Mouse (Mus musculus): Measurements from ENCODE around the gene Grap. TPM values are rescaled to one million over a fixed set of nuclear protein-coding genes. Genes with fewer than 3 reads are reported as not detected.

Gene Grap
- polyA plus RNA-seq, 1 experiment: 0.14 TPM

DNA sequence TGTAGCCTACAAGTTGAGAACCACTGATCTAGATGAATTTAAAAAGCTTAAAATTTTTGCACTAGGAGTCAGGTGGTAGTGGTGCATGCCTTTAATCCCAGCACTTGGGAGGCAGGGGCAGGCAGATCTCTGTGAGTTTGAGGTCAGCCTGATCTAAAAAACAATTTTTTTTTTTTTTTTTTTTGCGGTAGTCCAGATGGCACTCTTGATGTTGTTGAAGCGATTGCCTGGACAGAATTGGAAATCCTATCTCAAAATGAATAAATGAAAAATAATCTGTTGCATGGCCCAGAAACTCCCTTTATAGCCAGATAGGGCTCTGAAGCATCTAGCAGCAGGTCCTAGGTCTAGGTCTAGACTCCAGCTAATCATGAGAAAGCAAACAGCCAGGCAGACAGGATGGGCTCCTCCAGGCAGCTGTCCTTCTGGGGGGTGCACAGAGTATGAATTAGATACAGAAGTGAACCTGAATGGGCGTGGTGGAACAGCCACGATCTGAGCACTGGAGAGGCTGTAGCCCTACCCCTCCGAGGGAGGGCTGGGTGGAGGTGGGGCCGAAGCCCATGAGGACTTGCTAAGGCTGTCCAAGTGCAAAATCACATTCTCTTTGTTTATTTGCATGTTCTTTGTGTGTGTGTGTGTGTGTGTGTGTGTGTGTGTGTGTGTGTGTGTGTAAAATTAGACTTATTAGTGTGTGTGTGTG lies 3.2 kb downstream of the Grap start:
- TF ChIP-seq USF1 (IDR thresholded peaks at IDR 0.05; ENCODE audit: low read depth): no peak
- no peak for TF ChIP-seq MYOD1 (IDR thresholded peaks at IDR 0.05; ENCODE audit: control insufficient read depth, insufficient read length, low read depth)
- TF ChIP-seq CTCF (IDR thresholded peaks at IDR 0.05; ENCODE audit: control insufficient read depth, insufficient read depth, insufficient read length): no peak
- no peak for TF ChIP-seq MAX (IDR thresholded peaks at IDR 0.05)
- no peak for TF ChIP-seq CEBPB (IDR thresholded peaks at IDR 0.05; ENCODE audit: low read depth)
- no peak for TF ChIP-seq FOSL1 (IDR thresholded peaks at IDR 0.05; ENCODE audit: insufficient read depth, low read length, poor library complexity, severe bottlenecking)
- TF ChIP-seq MYOG (IDR thresholded peaks at IDR 0.05; ENCODE audit: control insufficient read depth, extremely low read depth, insufficient read length): no peak
- no peaks in the 10 kb centered on the region for H3K27me3 ChIP-seq (ENCODE audit: control insufficient read depth, insufficient read depth, insufficient read length)
- no peak overlapping the region for H3ac ChIP-seq (ENCODE audit: control insufficient read depth, insufficient read length, low read depth)
- no peak overlapping the region for H3K4me3 ChIP-seq (ENCODE audit: insufficient read depth, poor library complexity, severe bottlenecking)
- H3K79me2 ChIP-seq (ENCODE audit: control insufficient read depth, insufficient read depth): no peaks in the 10 kb centered on the region
- no peaks in the 10 kb centered on the region for H3K79me3 ChIP-seq (ENCODE audit: low read depth)
- no peaks in the 10 kb centered on the region for H3K36me3 ChIP-seq (ENCODE audit: control insufficient read depth, insufficient read depth)

DNA sequence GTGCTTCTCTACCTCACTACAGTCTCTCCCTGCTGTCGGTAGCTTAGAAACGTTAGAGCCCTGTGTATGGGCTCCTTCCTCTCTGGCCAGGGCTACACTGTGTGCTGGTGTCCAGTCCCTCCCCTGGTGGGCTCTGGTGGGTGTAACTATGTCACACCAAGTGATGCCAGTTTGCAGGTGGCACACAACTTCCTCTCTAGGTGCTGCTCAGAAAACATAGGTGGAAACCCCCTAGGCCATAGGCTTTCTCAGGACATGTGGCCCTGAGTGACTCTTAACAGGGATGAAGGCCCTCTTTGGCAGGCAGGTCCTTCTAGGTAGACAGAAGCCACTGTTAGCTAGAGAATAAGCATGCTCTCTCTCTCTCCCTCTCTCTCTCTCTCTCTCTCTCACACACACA lies 4.4 kb downstream of the Grap start:
- Histone ChIP-seq H3K4me3 (ENCODE audit: insufficient read depth, poor library complexity, severe bottlenecking) (no peak overlapping the region), H3K79me2 (ENCODE audit: control insufficient read depth, insufficient read depth) (no peaks in the 10 kb centered on the region), H3K79me3 (ENCODE audit: low read depth) (no peaks in the 10 kb centered on the region), H3K27me3 (ENCODE audit: control insufficient read depth, insufficient read depth, insufficient read length) (no peaks in the 10 kb centered on the region), H3K36me3 (ENCODE audit: control insufficient read depth, insufficient read depth) (no peaks in the 10 kb centered on the region), H3ac (ENCODE audit: control insufficient read depth, insufficient read length, low read depth) (no peak overlapping the region)
- TF ChIP-seq MYOG (IDR thresholded peaks at IDR 0.05; ENCODE audit: control insufficient read depth, extremely low read depth, insufficient read length) (no peak), CEBPB (IDR thresholded peaks at IDR 0.05; ENCODE audit: low read depth) (no peak), USF1 (IDR thresholded peaks at IDR 0.05; ENCODE audit: low read depth) (no peak), MYOD1 (IDR thresholded peaks at IDR 0.05; ENCODE audit: control insufficient read depth, insufficient read length, low read depth) (no peak), MAX (IDR thresholded peaks at IDR 0.05) (no peak), CTCF (IDR thresholded peaks at IDR 0.05; ENCODE audit: control insufficient read depth, insufficient read depth, insufficient read length) (no peak), FOSL1 (IDR thresholded peaks at IDR 0.05; ENCODE audit: insufficient read depth, low read length, poor library complexity, severe bottlenecking) (no peak)

DNA sequence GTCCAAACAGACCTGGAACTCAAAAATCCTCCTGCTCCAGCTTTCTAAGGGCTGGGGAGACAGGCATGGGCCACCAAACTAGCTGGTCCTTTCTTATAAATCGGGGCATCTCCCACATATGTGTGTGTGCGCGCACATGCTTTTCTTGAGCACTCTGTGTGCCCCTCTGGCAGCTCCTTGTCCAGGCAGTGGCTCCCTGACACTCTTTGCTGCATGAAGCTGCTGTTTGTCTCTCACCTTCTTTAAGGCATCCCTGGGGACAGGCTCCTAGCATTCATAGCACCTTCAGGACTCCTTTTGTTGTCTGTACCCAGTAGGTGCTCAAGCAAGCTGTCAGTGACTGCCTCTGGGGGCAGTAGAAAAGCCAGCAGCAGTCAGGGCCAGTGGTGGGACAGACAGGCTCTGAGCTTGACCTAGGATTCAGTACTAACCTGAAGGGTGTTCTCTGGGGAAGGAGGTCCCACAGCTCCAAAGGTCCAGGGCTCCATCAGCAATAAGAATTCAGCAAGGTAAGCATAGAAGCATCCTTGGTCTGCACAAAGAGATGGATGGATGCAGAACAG lies 5.4 kb downstream of the Grap start:
- H3K79me2 ChIP-seq (ENCODE audit: control insufficient read depth, insufficient read depth): no peaks in the 10 kb centered on the region
- no peaks in the 10 kb centered on the region for H3K79me3 ChIP-seq (ENCODE audit: low read depth)
- no peaks in the 10 kb centered on the region for H3K27me3 ChIP-seq (ENCODE audit: control insufficient read depth, insufficient read depth, insufficient read length)
- no peak overlapping the region for H3ac ChIP-seq (ENCODE audit: control insufficient read depth, insufficient read length, low read depth)
- no peak for TF ChIP-seq CEBPB (IDR thresholded peaks at IDR 0.05; ENCODE audit: low read depth)
- no peak for TF ChIP-seq MYOG (IDR thresholded peaks at IDR 0.05; ENCODE audit: control insufficient read depth, extremely low read depth, insufficient read length)
- no peak for TF ChIP-seq MAX (IDR thresholded peaks at IDR 0.05)
- TF ChIP-seq USF1 (IDR thresholded peaks at IDR 0.05; ENCODE audit: low read depth): no peak
- no peak for TF ChIP-seq CTCF (IDR thresholded peaks at IDR 0.05; ENCODE audit: control insufficient read depth, insufficient read depth, insufficient read length)
- TF ChIP-seq FOSL1 (IDR thresholded peaks at IDR 0.05; ENCODE audit: insufficient read depth, low read length, poor library complexity, severe bottlenecking): no peak
- TF ChIP-seq MYOD1 (IDR thresholded peaks at IDR 0.05; ENCODE audit: control insufficient read depth, insufficient read length, low read depth): no peak
- H3K36me3 ChIP-seq (ENCODE audit: control insufficient read depth, insufficient read depth): no peaks in the 10 kb centered on the region
- H3K4me3 ChIP-seq (ENCODE audit: insufficient read depth, poor library complexity, severe bottlenecking): no peak overlapping the region

DNA sequence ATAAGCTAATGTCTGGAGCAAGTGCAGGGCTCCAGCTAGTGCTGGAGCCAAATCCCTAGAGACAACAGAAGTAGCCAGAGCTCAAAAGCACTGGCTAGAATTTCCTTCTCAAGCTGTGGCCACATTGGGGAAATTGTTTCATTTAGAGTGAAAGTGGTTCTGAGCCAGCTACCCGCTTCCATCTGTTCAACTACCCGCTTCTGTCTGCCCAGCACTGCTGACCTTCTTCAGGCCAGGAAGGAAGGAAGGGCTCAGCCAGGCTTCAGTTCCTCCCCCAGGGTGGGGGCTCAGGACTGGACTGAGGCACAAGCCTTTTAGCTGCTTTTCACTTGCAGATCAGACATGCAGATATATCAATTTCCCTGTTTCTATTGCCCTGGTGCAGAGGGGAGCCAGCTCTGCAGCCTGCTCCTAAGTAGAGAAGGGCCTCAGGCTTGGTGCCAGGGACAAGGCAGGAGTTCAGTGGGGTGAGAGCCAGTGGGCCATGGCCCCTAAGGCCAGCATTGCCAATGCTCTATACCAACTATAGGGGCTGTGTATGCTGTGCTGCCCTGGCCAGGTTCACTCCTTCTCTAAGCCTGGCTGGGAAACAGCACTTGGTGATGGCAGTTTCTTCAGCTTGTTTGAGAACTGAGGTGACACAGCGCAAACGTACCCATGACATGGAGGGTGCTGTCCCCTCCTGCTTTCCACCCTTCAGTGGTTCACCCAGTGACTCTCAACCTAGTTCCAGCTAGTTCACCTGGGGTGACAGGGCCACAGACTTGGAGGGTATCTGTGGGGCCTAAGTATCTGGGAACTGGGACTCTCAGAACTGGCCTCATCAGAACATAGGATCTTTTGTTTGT lies 6.2 kb downstream of the Grap start:
- Histone ChIP-seq H3K79me3 (ENCODE audit: low read depth) (no peaks in the 10 kb centered on the region), H3ac (ENCODE audit: control insufficient read depth, insufficient read length, low read depth) (no peak overlapping the region), H3K4me3 (ENCODE audit: insufficient read depth, poor library complexity, severe bottlenecking) (no peak overlapping the region)

DNA sequence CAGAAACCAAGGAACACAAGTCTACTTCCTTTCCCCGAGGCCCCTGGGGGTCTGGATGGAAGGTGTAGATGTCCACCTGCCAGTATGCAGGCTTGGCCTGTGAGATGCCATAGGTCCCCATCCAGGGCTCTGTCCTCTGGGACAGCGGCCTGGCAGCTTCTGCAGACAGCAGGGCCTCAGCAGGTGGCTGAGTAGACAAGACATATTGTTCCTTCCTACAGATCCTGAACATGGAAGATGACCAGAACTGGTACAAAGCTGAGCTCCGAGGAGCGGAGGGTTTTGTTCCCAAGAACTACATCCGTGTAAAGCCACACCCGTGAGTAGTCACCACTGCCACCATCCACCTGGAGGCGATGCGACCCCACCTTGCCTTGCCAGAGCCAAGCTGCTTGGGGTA lies 6.9 kb downstream of the Grap start:
- no peaks in the 10 kb centered on the region for H3K36me3 ChIP-seq (ENCODE audit: control insufficient read depth, insufficient read depth)

More for the DNA sequence above, 6.2 kb downstream of the Grap start:
- Histone ChIP-seq H3K36me3 (ENCODE audit: control insufficient read depth, insufficient read depth) (no peaks in the 10 kb centered on the region), H3K27me3 (ENCODE audit: control insufficient read depth, insufficient read depth, insufficient read length) (no peaks in the 10 kb centered on the region), H3K79me2 (ENCODE audit: control insufficient read depth, insufficient read depth) (no peaks in the 10 kb centered on the region)
- TF ChIP-seq MAX (IDR thresholded peaks at IDR 0.05) (no peak), USF1 (IDR thresholded peaks at IDR 0.05; ENCODE audit: low read depth) (no peak), CTCF (IDR thresholded peaks at IDR 0.05; ENCODE audit: control insufficient read depth, insufficient read depth, insufficient read length) (no peak), MYOD1 (IDR thresholded peaks at IDR 0.05; ENCODE audit: control insufficient read depth, insufficient read length, low read depth) (no peak), MYOG (IDR thresholded peaks at IDR 0.05; ENCODE audit: control insufficient read depth, extremely low read depth, insufficient read length) (no peak), FOSL1 (IDR thresholded peaks at IDR 0.05; ENCODE audit: insufficient read depth, low read length, poor library complexity, severe bottlenecking) (no peak), CEBPB (IDR thresholded peaks at IDR 0.05; ENCODE audit: low read depth) (no peak)

More for the DNA sequence above, 6.9 kb downstream of the Grap start:
- Histone ChIP-seq H3K79me2 (ENCODE audit: control insufficient read depth, insufficient read depth) (no peaks in the 10 kb centered on the region), H3K4me3 (ENCODE audit: insufficient read depth, poor library complexity, severe bottlenecking) (no peak overlapping the region), H3ac (ENCODE audit: control insufficient read depth, insufficient read length, low read depth) (no peak overlapping the region), H3K79me3 (ENCODE audit: low read depth) (no peaks in the 10 kb centered on the region), H3K27me3 (ENCODE audit: control insufficient read depth, insufficient read depth, insufficient read length) (no peaks in the 10 kb centered on the region)
- TF ChIP-seq FOSL1 (IDR thresholded peaks at IDR 0.05; ENCODE audit: insufficient read depth, low read length, poor library complexity, severe bottlenecking): no peak
- no peak for TF ChIP-seq CTCF (IDR thresholded peaks at IDR 0.05; ENCODE audit: control insufficient read depth, insufficient read depth, insufficient read length)
- TF ChIP-seq CEBPB (IDR thresholded peaks at IDR 0.05; ENCODE audit: low read depth): no peak
- TF ChIP-seq USF1 (IDR thresholded peaks at IDR 0.05; ENCODE audit: low read depth): no peak
- no peak for TF ChIP-seq MYOG (IDR thresholded peaks at IDR 0.05; ENCODE audit: control insufficient read depth, extremely low read depth, insufficient read length)
- TF ChIP-seq MYOD1 (IDR thresholded peaks at IDR 0.05; ENCODE audit: control insufficient read depth, insufficient read length, low read depth): no peak
- TF ChIP-seq MAX (IDR thresholded peaks at IDR 0.05): no peak
